Mouse (Mus musculus) ES-E14 (cell line): Measurements from ENCODE around the gene Scn8a. TPM values are rescaled to one million over a fixed set of nuclear protein-coding genes. Genes with fewer than 3 reads are reported as not detected.

Source experiments
- DNase-seq: peaks from one replicate; pipeline ENCODE4 v3.0.0-alpha.2; 2013; ENCODE audit warnings: low read depth, low spot score
- H3K27ac ChIP-seq: 2 replicates; pipeline ENCODE4 v1.5.1; 2012; ENCODE audit warnings: low read depth, mild to moderate bottlenecking, low read length, moderate library complexity, mixed read lengths; ENCODE audit not compliant: poor library complexity, insufficient read depth, severe bottlenecking
- H3K36me3 ChIP-seq: 2 replicates; pipeline ENCODE4 v1.6.1; 2012; ENCODE audit warnings: mild to moderate bottlenecking, low read length, moderate library complexity, mixed read lengths; ENCODE audit not compliant: control insufficient read depth, poor library complexity, insufficient read depth, severe bottlenecking
- H3K4me1 ChIP-seq, 2 experiments: fragments of 150-350 bp in 1 of 2; sonication (generic) in 1 of 2; 2 replicates each; pipeline ENCODE4 v1.6.1; 2012; ENCODE audit warnings: low read length in 2 of 2, mild to moderate bottlenecking in 1 of 2, mixed read lengths in 1 of 2; ENCODE audit not compliant: control insufficient read depth in 2 of 2, insufficient read depth in 2 of 2, poor library complexity in 1 of 2
- H3K4me3 ChIP-seq, 2 experiments: fragments of 150-350 bp in 1 of 2; sonication (generic) in 1 of 2; 2 replicates each; pipeline ENCODE4 v1.5.1; 2012; ENCODE audit warnings: low read length in 2 of 2, low read depth in 1 of 2, mild to moderate bottlenecking in 1 of 2, mixed read lengths in 1 of 2; ENCODE audit not compliant: insufficient read depth in 1 of 2, poor library complexity in 1 of 2, severe bottlenecking in 1 of 2
- H3K9ac ChIP-seq: 2 replicates; pipeline ENCODE4 v1.6.1; 2012; ENCODE audit warnings: low read depth, mild to moderate bottlenecking, low read length, mixed read lengths; ENCODE audit not compliant: poor library complexity, insufficient read depth, severe bottlenecking
- H3K9me3 ChIP-seq: fragments of 150-350 bp; sonication (generic); 2 replicates; pipeline ENCODE4 v1.6.1; 2012; ENCODE audit warnings: low read depth, mild to moderate bottlenecking, low read length; ENCODE audit not compliant: control insufficient read depth, insufficient read depth
- CHD2 ChIP-seq: IDR thresholded peaks from 2 replicates; pipeline ENCODE4 v1.6.1; 2014; ENCODE audit warnings: mild to moderate bottlenecking, low read depth, low read length, inconsistent platforms
- HCFC1 ChIP-seq: IDR thresholded peaks from 2 replicates; pipeline ENCODE4 v1.6.1; 2012; ENCODE audit warnings: low read length, inconsistent platforms, borderline replicate concordance; ENCODE audit not compliant: insufficient read depth
- MAFK ChIP-seq: IDR thresholded peaks from 2 replicates; pipeline ENCODE4 v1.6.1; 2014; ENCODE audit warnings: mild to moderate bottlenecking, low read depth, low read length, inconsistent platforms; ENCODE audit not compliant: insufficient read depth
- ZC3H11A ChIP-seq: IDR thresholded peaks from 2 replicates; pipeline ENCODE4 v1.6.1; 2012; ENCODE audit warnings: low read depth, mild to moderate bottlenecking, inconsistent platforms, low read length, borderline replicate concordance
- ZNF384 ChIP-seq: IDR thresholded peaks from 2 replicates; pipeline ENCODE4 v1.6.1; 2012; ENCODE audit warnings: low read depth, low read length, inconsistent platforms
- in situ Hi-C, 2 experiments: fragments of 600-800 bp; cut with MboI; formaldehyde crosslinking; loops; one replicate each; pipeline ENCODE4 v1.15.1; 2025; ENCODE audit warnings: low sequenced_read_pairs in 2 of 2, inconsistent platforms in 1 of 2; ENCODE audit not compliant: unreplicated experiment in 2 of 2
- total RNA-seq: library from RNA; depleted of rRNA; stranded (reverse); fragments of 300-350 nt; gene quantifications from 2 replicates; pipeline ENCODE4 v1.2.3, GENCODE M21; 2012

Scn8a gene
- total RNA-seq, 1 experiment: 6.1 TPM

DNA sequence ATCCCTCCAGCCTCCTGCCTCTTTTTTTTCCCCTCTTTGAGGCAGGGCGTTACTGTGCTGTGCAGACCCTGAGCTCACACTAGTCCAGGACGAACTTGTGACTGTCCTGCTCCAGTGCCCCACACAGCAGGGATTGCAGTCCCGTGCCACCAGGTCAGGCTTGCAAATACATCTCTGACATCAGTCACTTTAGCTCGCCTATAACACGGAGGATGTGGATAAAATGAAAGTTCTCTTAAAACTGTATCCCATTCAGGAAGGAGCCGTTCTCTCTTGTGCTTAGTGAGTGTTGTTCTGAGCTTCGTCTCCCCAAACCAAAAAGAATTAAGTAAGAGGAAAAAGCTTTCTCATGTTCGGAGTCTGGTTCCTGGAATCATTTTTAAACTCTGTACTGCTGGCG, 216.8 kb downstream of the Scn8a start:
- in situ Hi-C loops: no loop called here
- peaks cover 12 to 26% of the 10 kb centered on the region in 2 experiments for H3K4me1 ChIP-seq
- H3K4me3 ChIP-seq: no peak overlapping the region
- H3K9ac ChIP-seq: no peak overlapping the region
- no peak for TF ChIP-seq CHD2
- TF ChIP-seq ZNF384: no peak
- no peak for TF ChIP-seq MAFK
- TF ChIP-seq ZC3H11A: no peak
- no peak for TF ChIP-seq HCFC1
- no peak for DNase-seq
- no peaks in the 10 kb centered on the region for H3K9me3 ChIP-seq
- H3K27ac ChIP-seq: no peak overlapping the region
- H3K36me3 ChIP-seq: no peaks in the 10 kb centered on the region

DNA sequence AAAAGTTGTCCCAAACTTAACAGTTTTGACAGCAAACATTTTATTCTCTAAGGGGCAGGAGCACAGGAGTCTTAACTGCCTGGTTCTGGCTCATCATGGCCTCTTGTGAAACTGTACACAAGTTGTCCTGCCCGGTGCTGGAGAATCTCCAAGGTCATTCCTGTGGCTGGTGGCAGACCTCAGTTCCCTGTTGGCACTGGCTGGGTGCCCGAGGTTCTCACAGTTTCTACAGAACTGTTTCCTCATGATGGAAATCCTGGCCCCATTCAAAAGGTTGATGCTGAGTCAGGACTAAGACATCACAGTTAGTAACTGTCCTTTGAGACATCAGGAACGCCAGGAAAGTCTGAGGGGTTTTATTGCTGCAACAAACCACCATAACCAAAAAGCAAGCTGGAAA, 217.3 kb downstream of the Scn8a start:
- Histone ChIP-seq H3K27ac (no peak overlapping the region), H3K9ac (no peak overlapping the region), H3K36me3 (no peaks in the 10 kb centered on the region), H3K9me3 (no peaks in the 10 kb centered on the region), H3K4me3 (no peak overlapping the region), H3K4me1 (peaks cover 13 to 26% of the 10 kb centered on the region in 2 experiments)
- TF ChIP-seq ZC3H11A: no peak
- TF ChIP-seq ZNF384: no peak
- no peak for TF ChIP-seq MAFK
- TF ChIP-seq HCFC1: no peak
- no peak for TF ChIP-seq CHD2
- no peak for DNase-seq
- in situ Hi-C loops: no loop called here

DNA sequence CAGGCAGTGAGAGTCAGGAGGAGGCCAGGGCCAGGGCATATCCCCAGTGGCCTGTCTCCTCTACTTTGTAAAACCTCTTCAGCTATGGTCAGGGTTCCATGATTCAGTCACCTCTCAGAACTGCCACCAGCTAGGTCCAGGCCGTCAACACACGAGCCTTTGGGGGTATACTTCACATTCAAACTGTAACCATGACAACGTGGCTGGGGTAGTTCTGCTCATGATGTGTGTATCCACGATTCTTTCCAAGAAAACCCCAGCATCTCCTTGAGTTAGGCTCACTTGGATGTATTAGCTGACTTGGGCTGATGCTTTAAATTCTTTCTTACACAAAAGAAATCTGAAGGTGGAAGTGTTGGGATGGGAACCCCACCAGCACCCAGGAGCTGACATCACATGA, 218.6 kb downstream of the Scn8a start:
- no peaks in the 10 kb centered on the region for H3K9me3 ChIP-seq
- in situ Hi-C loops: no loop called here
- DNase-seq: no peak
- no peaks in the 10 kb centered on the region for H3K36me3 ChIP-seq
- no peak overlapping the region for H3K9ac ChIP-seq
- H3K4me1 ChIP-seq: peaks cover 7 to 24% of the 10 kb centered on the region in 2 experiments; a peak in 3 of 4 replicates
- H3K4me3 ChIP-seq: no peak overlapping the region
- no peak for TF ChIP-seq CHD2
- no peak overlapping the region for H3K27ac ChIP-seq

DNA sequence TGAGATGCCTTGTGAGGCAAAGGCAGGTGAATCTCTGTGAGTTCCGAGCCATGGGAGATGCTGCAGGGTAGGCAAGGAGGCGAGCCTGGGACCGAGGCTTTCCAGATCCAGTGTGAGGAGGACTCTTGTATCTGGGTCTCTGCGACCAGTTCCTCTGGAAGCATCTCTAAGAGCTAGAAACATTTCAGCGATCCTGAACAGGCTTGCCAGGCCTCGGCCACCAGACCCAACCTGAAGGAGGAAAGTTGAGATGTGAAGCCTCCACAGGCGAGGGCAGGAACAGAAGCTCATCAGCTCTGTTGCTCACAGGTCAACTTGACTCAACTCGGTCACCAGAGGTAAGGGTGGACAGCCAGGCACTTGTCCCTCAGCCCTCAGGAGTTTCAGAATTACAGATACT, 221.9 kb downstream of the Scn8a start:
- peaks cover 6 to 32% of the 10 kb centered on the region in 2 experiments; a peak in 3 of 4 replicates for H3K4me1 ChIP-seq

DNA sequence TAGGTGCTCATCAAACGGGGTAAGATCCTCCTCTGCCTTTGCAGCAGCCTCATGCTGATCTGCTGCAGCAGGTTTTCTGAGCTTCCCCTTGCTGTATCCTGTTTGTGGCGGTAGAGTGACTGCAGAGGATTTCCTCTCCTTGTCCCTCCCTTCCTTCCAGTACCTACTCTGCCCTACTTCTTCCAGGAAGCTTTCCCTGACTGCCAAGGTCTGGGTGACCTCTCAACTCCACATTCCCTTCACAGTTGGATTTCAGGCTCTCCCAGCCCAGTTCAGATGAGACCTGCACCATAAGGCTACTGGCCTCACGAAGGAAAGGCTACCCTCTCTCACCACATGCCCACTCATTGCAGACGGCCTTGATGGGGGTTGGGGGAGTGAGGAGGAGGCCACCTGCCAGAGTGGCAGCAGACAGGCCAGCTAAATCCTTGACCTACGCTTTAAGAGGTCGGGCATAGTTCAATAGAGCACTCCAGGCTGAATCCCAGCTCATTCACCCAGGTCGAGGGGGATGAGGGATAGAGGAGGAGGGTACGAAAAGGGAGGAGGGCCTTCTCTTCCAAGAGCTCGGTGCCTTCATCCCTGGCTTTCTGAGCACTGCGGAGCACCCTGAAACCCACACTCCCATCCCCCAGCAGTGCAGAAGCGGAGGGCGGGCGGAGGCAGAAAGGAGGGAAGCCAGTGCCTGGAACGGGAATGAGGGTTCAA, 222.6 kb downstream of the Scn8a start:
- peak overlapping the region; percentile 63 for H3K27ac ChIP-seq
- peak overlapping the region; percentile 47; the same call in 1 of the 2 replicates for H3K9ac ChIP-seq
- no peaks in the 10 kb centered on the region for H3K9me3 ChIP-seq
- TF ChIP-seq MAFK (no peak), HCFC1 (no peak), ZNF384 (no peak), ZC3H11A (no peak), CHD2 (no peak)
- H3K36me3 ChIP-seq: no peaks in the 10 kb centered on the region
- H3K4me3 ChIP-seq: peak overlapping the region; percentile 40 to 70
- peaks cover 8 to 37% of the 10 kb centered on the region in 2 experiments; a peak in 3 of 4 replicates for H3K4me1 ChIP-seq
- in situ Hi-C loops: no loop called here
- DNase-seq: no peak

More for the DNA sequence above, 221.9 kb downstream of the Scn8a start:
- H3K4me3 ChIP-seq: no peak overlapping the region
- no peak overlapping the region for H3K9ac ChIP-seq
- in situ Hi-C loops: no loop called here
- H3K36me3 ChIP-seq: no peaks in the 10 kb centered on the region
- H3K9me3 ChIP-seq: no peaks in the 10 kb centered on the region
- TF ChIP-seq ZC3H11A (no peak), MAFK (no peak), ZNF384 (no peak), HCFC1 (no peak)
- DNase-seq: no peak
- no peak overlapping the region for H3K27ac ChIP-seq
